Mouse (Mus musculus) E14TG2a.4 (cell line): ENCODE measurements around the gene Bap1.

Source experiments
- H3K27me3 ChIP-seq: 2 replicates; pipeline ENCODE4 v1.6.1; 2014; ENCODE audit warnings: low read length, control low read depth; ENCODE audit not compliant: insufficient read depth
- H3K36me3 ChIP-seq: 2 replicates; pipeline ENCODE4 v1.6.1; 2014; ENCODE audit warnings: low read length, control low read depth; ENCODE audit not compliant: insufficient read depth
- H3K4me1 ChIP-seq: replicated peaks from 2 replicates; pipeline ENCODE4 v1.6.1; 2014; ENCODE audit warnings: low read depth, low read length, control low read depth
- H3K4me3 ChIP-seq: replicated peaks from 2 replicates; pipeline ENCODE4 v1.5.1; 2014; ENCODE audit warnings: mild to moderate bottlenecking, low read length
- H3K9me3 ChIP-seq: 2 replicates; pipeline ENCODE4 v1.6.1; 2014; ENCODE audit warnings: low read length, control low read depth
- CTCF ChIP-seq: conservative IDR thresholded peaks from 2 replicates; pipeline ENCODE4 v1.5.1; 2014; ENCODE audit warnings: low read length
- NANOG ChIP-seq: IDR thresholded peaks from 2 replicates; pipeline ENCODE4 v1.6.1; 2014; ENCODE audit warnings: borderline replicate concordance, low read length, mixed read lengths
- POU5F1 ChIP-seq: IDR thresholded peaks from 2 replicates; pipeline ENCODE4 v1.6.1; 2014; ENCODE audit warnings: low read length, borderline replicate concordance

The Bap1 gene

GRCm38 (mm10) chr14:31211854-31212253 lies 39.4 kb upstream of the Bap1 start:
- TF ChIP-seq NANOG, result no peak
- no peak for TF ChIP-seq POU5F1
- TF ChIP-seq CTCF, result no peak
- Histone ChIP-seq H3K4me3 (no peak overlapping the region), H3K36me3 (no peaks in the 10 kb centered on the region), H3K9me3 (no peaks in the 10 kb centered on the region), H3K4me1 (peaks cover 26% of the 10 kb centered on the region), H3K27me3 (peaks cover 11% of the 10 kb centered on the region)

GRCm38 (mm10) chr14:31212499-31212898 lies 38.8 kb upstream of the Bap1 start:
- Histone ChIP-seq H3K9me3 (no peaks in the 10 kb centered on the region), H3K4me3 (no peak overlapping the region), H3K27me3 (peaks cover 14% of the 10 kb centered on the region), H3K4me1 (peaks cover 19% of the 10 kb centered on the region), H3K36me3 (no peaks in the 10 kb centered on the region)
- TF ChIP-seq POU5F1 (no peak), NANOG (no peak)

GRCm38 (mm10) chr14:31213868-31214267 lies 37.4 kb upstream of the Bap1 start:
- H3K4me1 ChIP-seq, result peaks cover 21% of the 10 kb centered on the region
- peaks cover 21% of the 10 kb centered on the region for H3K27me3 ChIP-seq
- H3K4me3 ChIP-seq, result no peak overlapping the region
- TF ChIP-seq NANOG (no peak), CTCF (no peak), POU5F1 (no peak)
- no peaks in the 10 kb centered on the region for H3K9me3 ChIP-seq
- H3K36me3 ChIP-seq, result no peaks in the 10 kb centered on the region

- Histone ChIP-seq H3K9me3 (no peaks in the 10 kb centered on the region), H3K27me3 (peaks cover 29% of the 10 kb centered on the region), H3K36me3 (no peaks in the 10 kb centered on the region), H3K4me1 (peaks cover 21% of the 10 kb centered on the region), H3K4me3 (no peak overlapping the region)
- no peak for TF ChIP-seq CTCF
- no peak for TF ChIP-seq POU5F1
- TF ChIP-seq NANOG, result no peak
Observed at GRCm38 (mm10) chr14:31214684-31215083, 36.6 kb upstream of the Bap1 start.

GRCm38 (mm10) chr14:31215157-31216002 lies 35.9 kb upstream of the Bap1 start:
- H3K27me3 ChIP-seq, result peaks cover 30% of the 10 kb centered on the region
- TF ChIP-seq CTCF, result peak; percentile 84
- no peak for TF ChIP-seq NANOG

GRCm38 (mm10) chr14:31216846-31217245 lies 34.4 kb upstream of the Bap1 start, which contains the start of gene Nisch:
Gene Nisch, minus strand, starts transcription at chr14:31216946.
- Histone ChIP-seq H3K36me3 (no peaks in the 10 kb centered on the region), H3K4me1 (peaks cover 24% of the 10 kb centered on the region), H3K9me3 (no peaks in the 10 kb centered on the region), H3K4me3 (peak within 1 kb of the TSS; percentile 61), H3K27me3 (peaks cover 43% of the 10 kb centered on the region)
- TF ChIP-seq CTCF (no peak), NANOG (no peak), POU5F1 (no peak)

More at GRCm38 (mm10) chr14:31215157-31216002, 35.9 kb upstream of the Bap1 start:
- Histone ChIP-seq H3K9me3 (no peaks in the 10 kb centered on the region), H3K4me1 (peaks cover 21% of the 10 kb centered on the region), H3K4me3 (peak overlapping the region; percentile 61), H3K36me3 (no peaks in the 10 kb centered on the region)

- TF ChIP-seq NANOG (no peak), CTCF (no peak; the same call in 1 of the 2 replicates), POU5F1 (no peak)
- Histone ChIP-seq H3K27me3 (peaks cover 50% of the 10 kb centered on the region), H3K4me3 (no peak within 1 kb of the TSS)
Observed at GRCm38 (mm10) chr14:31217666-31218065, 33.6 kb upstream of the Bap1 start, which contains the start of gene Sema3g. Gene Sema3g, plus strand, starts transcription at chr14:31217860.

GRCm38 (mm10) chr14:31226978-31227377 lies 24.3 kb upstream of the Bap1 start:
- Histone ChIP-seq H3K27me3 (peaks cover 82% of the 10 kb centered on the region), H3K4me1 (peaks cover 34% of the 10 kb centered on the region), H3K36me3 (no peaks in the 10 kb centered on the region), H3K4me3 (no peak overlapping the region), H3K9me3 (no peaks in the 10 kb centered on the region)
- no peak for TF ChIP-seq CTCF
- TF ChIP-seq NANOG, result no peak

More at GRCm38 (mm10) chr14:31217666-31218065, 33.6 kb upstream of the Bap1 start, which contains the start of gene Sema3g:
- Histone ChIP-seq H3K36me3 (no peaks in the 10 kb centered on the region), H3K4me1 (peaks cover 24% of the 10 kb centered on the region), H3K9me3 (no peaks in the 10 kb centered on the region)

- peak overlapping the region; percentile 57; the same call in 1 of the 2 replicates for H3K4me3 ChIP-seq
- TF ChIP-seq NANOG, result no peak
- TF ChIP-seq CTCF, result no peak
- TF ChIP-seq POU5F1, result no peak
- H3K9me3 ChIP-seq, result no peaks in the 10 kb centered on the region
- peaks cover 37% of the 10 kb centered on the region for H3K4me1 ChIP-seq
- no peaks in the 10 kb centered on the region for H3K36me3 ChIP-seq
- peaks cover 83% of the 10 kb centered on the region for H3K27me3 ChIP-seq
Observed at GRCm38 (mm10) chr14:31228234-31228633, 23.0 kb upstream of the Bap1 start.

- Histone ChIP-seq H3K36me3 (no peaks in the 10 kb centered on the region), H3K4me3 (no peak overlapping the region), H3K4me1 (peaks cover 51% of the 10 kb centered on the region), H3K27me3 (peaks cover 80% of the 10 kb centered on the region), H3K9me3 (no peaks in the 10 kb centered on the region)
- TF ChIP-seq NANOG, result no peak
- no peak for TF ChIP-seq CTCF
- no peak for TF ChIP-seq POU5F1
Observed at GRCm38 (mm10) chr14:31230442-31230841, 20.8 kb upstream of the Bap1 start.
